Mouse (Mus musculus) intestine, embryonic 14.5 days (tissue): ENCODE results near the gene Abhd16a. TPM values are rescaled to one million over a fixed set of nuclear protein-coding genes. Genes with fewer than 3 reads are reported as not detected.

Experiments used
- ATAC-seq: fragments of 200-750 bp; cut with Nextera tagmentation; replicated peaks from 2 replicates; pipeline ENCODE4 v1.8.0; 2017; ENCODE audit warnings: low read depth, moderate number of reproducible peaks, moderate TSS enrichment, moderate library complexity; ENCODE audit not compliant: low FRiP score, low TSS enrichment
- DNase-seq: peaks from one replicate; pipeline ENCODE4 v3.0.0-alpha.2; 2018; ENCODE audit warnings: low spot score
- H3K27ac ChIP-seq: fragments of 300-500 bp; sonication (generic); 2 replicates; pipeline ENCODE4 v1.5.1; 2014; ENCODE audit warnings: low read depth, mild to moderate bottlenecking, control low read depth
- H3K27me3 ChIP-seq: fragments of 300-500 bp; sonication (generic); replicated peaks from 2 replicates; pipeline ENCODE4 v1.6.1; 2014; ENCODE audit warnings: low read length, control low read depth; ENCODE audit not compliant: control insufficient read depth, insufficient read depth
- H3K36me3 ChIP-seq: fragments of 300-500 bp; sonication (generic); 2 replicates; pipeline ENCODE4 v1.6.1; 2014; ENCODE audit warnings: low read length, control low read depth; ENCODE audit not compliant: control insufficient read depth, insufficient read depth
- H3K4me1 ChIP-seq: fragments of 300-500 bp; sonication (generic); replicated peaks from 2 replicates; pipeline ENCODE4 v1.6.1; 2014; ENCODE audit warnings: low read length, control low read depth, mixed read lengths; ENCODE audit not compliant: control insufficient read depth, insufficient read depth
- H3K4me2 ChIP-seq: fragments of 300-500 bp; sonication (generic); 2 replicates; pipeline ENCODE4 v1.6.1; 2014; ENCODE audit warnings: low read length
- H3K4me3 ChIP-seq: fragments of 300-500 bp; sonication (generic); 2 replicates; pipeline ENCODE4 v1.5.1; 2014; ENCODE audit warnings: low read depth, low read length, control low read depth, mixed read lengths
- H3K9ac ChIP-seq: fragments of 300-500 bp; sonication (generic); 2 replicates; pipeline ENCODE4 v1.6.1; 2014; ENCODE audit warnings: mild to moderate bottlenecking, low read length
- H3K9me3 ChIP-seq: fragments of 300-500 bp; sonication (generic); 2 replicates; pipeline ENCODE4 v1.6.1; 2016; ENCODE audit warnings: low read length, control low read depth; ENCODE audit not compliant: control insufficient read depth
- WGBS: fragments of 180-500 bp; shearing (Covaris S2); extraction: QIAGEN DNeasy Blood & Tissue Kit; methylation state at CpG from one replicate; pipeline ENCODE4 v1.1.7; 2014; 5-methylcytosine and 5-hydroxymethylcytosine counted together
- polyA plus RNA-seq: library from polyadenylated mRNA; unstranded; fragments of >200 nt; fragmentation: Nextera tagmentation; extraction: Ambion mirVana; gene quantifications from 2 replicates; pipeline ENCODE4 v1.2.1, GENCODE M21; 2014

Gene Abhd16a
- polyA plus RNA-seq, 1 experiment from 2014 or later, result 86.4 TPM

DNA sequence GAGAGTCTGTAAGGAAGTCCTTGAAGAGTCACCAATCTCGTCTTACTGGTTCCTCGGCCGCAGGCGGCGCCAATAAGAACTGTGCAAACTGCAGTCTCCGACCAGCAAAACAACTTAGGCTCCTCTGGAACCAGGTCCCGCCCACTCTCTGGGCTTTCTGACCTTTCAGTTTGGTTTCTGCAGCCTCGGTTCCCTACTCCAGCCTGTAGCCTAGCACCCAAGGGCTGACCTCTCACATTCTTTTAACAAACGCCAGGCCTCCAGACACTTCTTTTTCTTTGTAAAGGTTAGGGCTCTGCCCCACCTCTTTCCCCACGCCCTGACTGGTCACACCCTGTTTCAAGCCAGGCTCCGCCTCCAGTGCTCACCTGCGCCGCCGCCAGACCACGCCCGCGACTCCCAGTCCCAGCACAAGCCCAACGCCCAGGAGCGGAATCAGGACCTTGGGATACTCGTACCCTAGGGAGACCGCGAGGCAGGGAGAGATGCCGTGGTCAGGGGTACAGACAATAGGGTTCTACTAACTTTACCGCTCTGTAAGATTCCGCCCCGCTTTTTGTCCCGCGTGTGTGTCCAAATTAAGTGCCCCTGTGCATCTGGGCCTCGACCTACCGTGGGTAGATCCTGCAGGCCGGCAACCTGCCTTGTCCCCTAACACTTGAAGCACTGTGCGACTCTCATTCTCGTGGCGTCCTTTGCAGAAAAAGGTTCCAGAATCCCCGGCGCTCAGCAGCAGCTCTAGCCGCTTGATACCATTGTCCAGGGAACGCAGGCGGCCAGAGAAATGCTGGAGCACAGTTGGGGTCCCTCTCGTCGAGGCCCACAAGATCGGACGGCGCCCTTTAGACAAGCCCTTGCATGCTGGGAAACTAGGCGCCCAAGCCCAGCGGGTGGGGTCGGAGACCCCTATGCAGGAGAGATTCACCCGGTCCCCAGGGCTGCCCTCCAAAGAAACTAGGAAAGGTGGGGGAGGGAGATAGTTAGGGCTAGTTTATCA lies 23.8 kb upstream of the Abhd16a start, which contains the start of gene Ly6g6c:
Gene Ly6g6c, plus strand, starts transcription at position 438 of the 997 bp plus-strand sequence.
- peak within 1 kb of the TSS; percentile 25 for H3K4me3 ChIP-seq
- H3K36me3 ChIP-seq, result peaks cover 20% of the 10 kb centered on the region
- peaks cover 9% of the 10 kb centered on the region; the same call in 1 of the 2 replicates for H3K27me3 ChIP-seq
- DNase-seq (peak; percentile 84), ATAC-seq (peak; percentile 78)
- peak within 1 kb of the TSS; percentile 71 for H3K4me2 ChIP-seq
- WGBS, result 2% methylated on average over 47 of the region's 48 CpGs
- peak within 1 kb of the TSS; percentile 31 for H3K9ac ChIP-seq
- H3K27ac ChIP-seq, result peak within 1 kb of the TSS; percentile 29; the same call in 1 of the 2 replicates
- H3K4me1 ChIP-seq, result peaks cover 24% of the 10 kb centered on the region
- no peaks in the 10 kb centered on the region for H3K9me3 ChIP-seq

DNA sequence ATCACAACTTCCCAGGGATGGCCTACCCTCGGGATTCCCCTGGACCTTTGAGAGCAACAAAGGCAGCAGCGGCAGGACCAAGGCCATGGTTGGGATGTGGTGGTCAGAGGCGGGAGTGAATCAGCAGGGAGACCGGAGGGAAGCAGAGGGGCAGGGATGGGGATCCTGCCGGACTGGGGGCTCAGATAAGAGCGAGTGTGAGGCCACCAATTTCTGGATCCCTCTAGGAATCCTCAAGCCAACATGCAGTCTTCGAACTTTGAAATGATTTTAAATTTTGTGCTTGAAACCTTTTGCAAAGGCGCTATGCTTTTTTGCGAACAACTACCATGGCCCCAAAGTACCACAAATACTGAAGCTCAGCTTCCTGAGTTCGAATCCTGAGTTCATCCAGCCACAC lies 23.0 kb upstream of the Abhd16a start, which contains the start of gene Mpig6b:
Gene Mpig6b, minus strand, starts transcription at position 101 of the 400 bp plus-strand sequence.
- peaks cover 17% of the 10 kb centered on the region; the same call in 1 of the 2 replicates for H3K4me1 ChIP-seq
- 0 out of 2 replicates have a peak within 1 kb of the TSS, but pooled peaks have one; percentile 29 for H3K27ac ChIP-seq
- DNase-seq (no peak), ATAC-seq (no peak)
- H3K9ac ChIP-seq, result peak within 1 kb of the TSS; percentile 31
- peaks cover 9% of the 10 kb centered on the region; the same call in 1 of the 2 replicates for H3K27me3 ChIP-seq
- H3K4me2 ChIP-seq, result peak within 1 kb of the TSS; percentile 71
- 53% methylated on average over 10 of the region's 10 CpGs for WGBS
- H3K9me3 ChIP-seq, result no peaks in the 10 kb centered on the region
- H3K4me3 ChIP-seq, result peak within 1 kb of the TSS; percentile 25
- peaks cover 12% of the 10 kb centered on the region for H3K36me3 ChIP-seq

DNA sequence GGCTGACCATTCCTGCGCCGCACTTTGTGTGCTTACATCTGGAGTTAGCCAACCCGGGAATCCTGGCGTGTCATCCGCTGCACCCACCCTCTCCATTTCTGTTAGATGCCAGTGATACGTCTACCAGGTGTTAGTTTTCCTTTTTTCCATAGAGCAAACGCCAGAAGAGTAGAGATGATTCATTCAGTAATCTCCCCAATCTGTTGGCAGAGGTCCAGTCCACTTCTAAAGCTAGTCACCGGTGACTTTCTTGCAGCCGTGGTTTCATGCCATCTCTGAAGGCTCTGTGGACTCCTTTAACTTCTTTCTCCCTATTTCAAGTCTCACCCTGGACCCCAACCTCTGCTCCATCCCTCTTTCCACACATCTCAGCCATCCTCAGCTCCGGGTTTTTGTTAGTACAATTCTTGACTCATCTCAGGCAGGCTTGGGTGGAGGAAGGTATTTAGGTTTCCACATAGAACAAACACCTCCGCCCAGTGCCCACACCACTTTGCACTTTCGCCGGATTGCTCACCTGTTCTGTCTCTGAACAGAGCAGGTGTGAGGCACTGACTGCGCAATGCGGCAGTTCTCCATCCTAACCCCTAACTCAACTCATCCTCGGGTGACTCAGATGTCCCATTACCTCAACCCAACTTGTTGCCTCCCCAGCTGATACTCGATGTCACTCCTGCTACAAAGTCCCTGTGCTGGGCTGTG lies 20.7 kb upstream of the Abhd16a start:
- H3K27me3 ChIP-seq, result peaks cover 9% of the 10 kb centered on the region; the same call in 1 of the 2 replicates
- no peak overlapping the region for H3K4me3 ChIP-seq
- DNase-seq (no peak), ATAC-seq (no peak)
- 76% methylated on average over 17 of the region's 17 CpGs for WGBS
- no peak overlapping the region for H3K27ac ChIP-seq
- peaks cover 17% of the 10 kb centered on the region; the same call in 1 of the 2 replicates for H3K4me1 ChIP-seq
- H3K4me2 ChIP-seq, result no peak overlapping the region
- no peaks in the 10 kb centered on the region for H3K36me3 ChIP-seq
- H3K9ac ChIP-seq, result no peak overlapping the region
- no peaks in the 10 kb centered on the region for H3K9me3 ChIP-seq

DNA sequence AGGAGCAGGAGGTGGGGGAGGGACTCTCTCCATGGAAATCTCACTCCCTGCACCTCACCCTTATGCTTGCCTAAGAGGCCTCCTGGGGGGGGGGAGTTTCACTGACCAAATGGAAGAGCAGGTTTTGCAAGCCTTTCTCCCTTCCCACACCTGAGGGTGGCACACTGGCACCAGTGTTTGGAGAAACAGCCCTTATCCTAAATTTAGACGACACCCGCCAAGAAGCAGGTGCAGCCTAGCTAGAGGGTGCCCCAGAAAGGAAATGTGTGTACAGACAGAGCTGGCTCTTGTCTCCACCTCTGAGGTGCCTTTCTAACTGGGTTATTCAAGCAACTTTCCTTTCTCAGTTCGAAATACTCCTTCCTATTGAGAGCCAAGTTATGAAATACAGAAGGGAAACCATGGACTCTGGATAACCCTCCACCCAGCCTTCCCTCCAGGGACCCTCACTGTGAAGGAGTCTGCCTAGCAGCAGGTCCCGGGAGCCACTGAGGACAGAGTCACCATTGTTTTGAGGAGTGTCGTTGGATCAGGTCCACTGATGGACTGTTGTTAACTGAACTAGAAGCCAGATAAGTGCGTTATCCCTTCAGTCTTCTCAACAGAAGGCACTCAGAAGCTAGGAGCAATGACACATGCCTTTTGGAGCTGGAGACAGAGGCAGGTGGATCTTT lies 18.4 kb upstream of the Abhd16a start:
- ATAC-seq, result no peak
- Histone ChIP-seq H3K4me1 (peaks cover 4% of the 10 kb centered on the region; the same call in 1 of the 2 replicates), H3K9ac (no peak overlapping the region), H3K4me2 (no peak overlapping the region), H3K27me3 (peaks cover 9% of the 10 kb centered on the region; the same call in 1 of the 2 replicates), H3K4me3 (no peak overlapping the region), H3K36me3 (no peaks in the 10 kb centered on the region), H3K27ac (no peak overlapping the region), H3K9me3 (no peaks in the 10 kb centered on the region)
- no peak for DNase-seq
- 42% methylated on average over 6 of the region's 6 CpGs for WGBS

DNA sequence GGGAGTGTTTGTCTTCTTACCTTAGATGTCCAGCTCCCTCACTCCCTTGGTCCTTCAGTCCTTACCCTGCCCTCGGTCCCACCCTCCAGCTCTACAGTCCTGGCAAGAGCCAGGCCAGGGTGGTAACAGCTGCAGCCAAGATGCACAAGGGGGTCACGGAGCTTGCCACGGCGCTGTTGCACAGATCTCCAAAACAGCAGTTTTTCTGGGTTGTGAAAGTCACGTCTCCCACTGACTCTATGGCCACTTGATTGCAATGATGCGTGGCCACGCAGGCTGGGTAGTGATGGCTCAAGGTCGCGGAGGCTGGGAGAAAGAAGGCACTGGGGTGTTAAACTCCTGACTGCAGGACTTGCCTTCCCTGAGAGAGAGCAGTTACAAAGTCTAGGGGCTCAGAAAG lies 17.6 kb upstream of the Abhd16a start:
- Histone ChIP-seq H3K4me3 (no peak overlapping the region), H3K27me3 (peaks cover 4% of the 10 kb centered on the region; the same call in 1 of the 2 replicates), H3K9ac (no peak overlapping the region), H3K4me1 (peaks cover 6% of the 10 kb centered on the region), H3K4me2 (no peak overlapping the region), H3K9me3 (no peaks in the 10 kb centered on the region), H3K36me3 (no peaks in the 10 kb centered on the region), H3K27ac (no peak overlapping the region)
- no peak for DNase-seq
- 78% methylated on average over 9 of the region's 9 CpGs for WGBS
- ATAC-seq, result no peak

DNA sequence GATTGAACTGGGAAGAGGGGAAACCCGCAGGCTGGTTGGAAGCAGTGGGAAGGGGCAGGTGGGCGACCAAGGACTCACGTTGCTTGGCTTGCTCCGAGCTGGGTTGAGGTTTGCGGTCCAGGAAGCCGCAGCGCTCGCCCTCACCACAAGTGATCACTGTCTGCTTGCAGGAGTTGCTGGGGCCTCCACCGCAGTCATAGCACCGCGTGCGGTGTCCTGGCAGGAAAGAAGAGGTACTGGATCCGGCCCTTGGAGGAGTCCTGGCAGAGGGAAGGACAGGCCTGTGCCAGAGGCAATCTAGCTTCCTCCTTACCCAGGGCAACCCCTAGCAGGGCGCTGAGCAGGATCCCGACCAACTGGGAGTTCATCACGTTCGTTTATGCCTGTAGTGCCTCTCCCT lies 15.0 kb upstream of the Abhd16a start:
- peaks cover 10% of the 10 kb centered on the region for H3K4me1 ChIP-seq
- H3K4me3 ChIP-seq, result no peak overlapping the region; the same call in 1 of the 2 replicates
- no peaks in the 10 kb centered on the region for H3K36me3 ChIP-seq
- ATAC-seq (0 out of 2 replicates have a peak, but pooled peaks have one; percentile 42), DNase-seq (peak; percentile 67)
- 42% methylated on average over 17 of the region's 17 CpGs for WGBS
- H3K9ac ChIP-seq, result peak overlapping the region; percentile 11; the same call in 1 of the 2 replicates
- peak overlapping the region; percentile 26 for H3K4me2 ChIP-seq
- H3K27me3 ChIP-seq, result no peaks in the 10 kb centered on the region
- no peaks in the 10 kb centered on the region for H3K9me3 ChIP-seq
- peak overlapping the region; percentile 8; the same call in 1 of the 2 replicates for H3K27ac ChIP-seq

DNA sequence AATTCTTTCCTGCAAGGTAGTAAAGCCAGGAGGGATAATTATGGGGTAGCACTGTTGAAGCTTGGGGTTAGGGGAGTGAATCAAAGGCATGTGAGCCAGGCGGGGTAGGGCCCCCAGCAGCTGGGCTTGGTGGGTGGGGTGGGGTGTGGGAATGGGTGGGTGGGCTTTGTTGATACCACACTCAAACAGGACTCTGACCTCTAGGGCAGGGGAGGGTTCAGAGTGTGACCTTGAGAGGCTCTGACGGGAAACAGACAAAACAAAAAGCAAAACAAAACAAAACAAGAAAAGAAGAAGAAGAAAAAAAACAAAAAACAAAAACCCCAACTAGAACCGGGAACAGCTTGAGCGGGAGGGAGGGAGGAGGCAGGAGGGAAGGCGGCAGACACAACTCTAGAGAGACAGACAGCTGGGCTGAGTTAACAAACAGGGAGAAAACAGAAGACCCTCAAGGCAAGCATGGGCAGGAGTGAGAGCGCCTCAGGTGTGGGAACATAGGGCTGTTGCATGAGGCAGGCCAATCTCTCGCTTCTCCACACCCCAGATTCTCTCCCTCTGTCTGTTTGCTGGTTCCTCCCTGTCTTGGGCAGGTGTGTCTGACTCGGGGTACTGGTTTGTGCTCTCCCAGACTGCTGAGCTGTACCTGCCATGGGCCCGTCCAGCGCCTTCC lies 12.4 kb upstream of the Abhd16a start, which contains the start of gene Ly6g6e:
Gene Ly6g6e, plus strand, starts transcription at position 396 of the 670 bp plus-strand sequence.
- WGBS, result 23% methylated on average over 10 of the region's 10 CpGs
- H3K9ac ChIP-seq, result no peak within 1 kb of the TSS

More for the DNA sequence above, 12.4 kb upstream of the Abhd16a start, which contains the start of gene Ly6g6e:
- H3K4me1 ChIP-seq, result peaks cover 10% of the 10 kb centered on the region
- peak within 1 kb of the TSS; percentile 7; the same call in 1 of the 2 replicates for H3K27ac ChIP-seq
- no peaks in the 10 kb centered on the region for H3K9me3 ChIP-seq
- DNase-seq, result no peak
- H3K4me2 ChIP-seq, result peak within 1 kb of the TSS; percentile 33
- H3K36me3 ChIP-seq, result no peaks in the 10 kb centered on the region
- no peak for ATAC-seq
- no peaks in the 10 kb centered on the region for H3K27me3 ChIP-seq
- peak within 1 kb of the TSS; percentile 6; the same call in 1 of the 2 replicates for H3K4me3 ChIP-seq
